Mouse (Mus musculus): ENCODE data around the gene Rab1a. TPM values are rescaled to one million over a fixed set of nuclear protein-coding genes. Genes with fewer than 3 reads are reported as not detected.

Gene Rab1a
- polyA plus RNA-seq, 1 experiment, result 25.1 TPM

DNA sequence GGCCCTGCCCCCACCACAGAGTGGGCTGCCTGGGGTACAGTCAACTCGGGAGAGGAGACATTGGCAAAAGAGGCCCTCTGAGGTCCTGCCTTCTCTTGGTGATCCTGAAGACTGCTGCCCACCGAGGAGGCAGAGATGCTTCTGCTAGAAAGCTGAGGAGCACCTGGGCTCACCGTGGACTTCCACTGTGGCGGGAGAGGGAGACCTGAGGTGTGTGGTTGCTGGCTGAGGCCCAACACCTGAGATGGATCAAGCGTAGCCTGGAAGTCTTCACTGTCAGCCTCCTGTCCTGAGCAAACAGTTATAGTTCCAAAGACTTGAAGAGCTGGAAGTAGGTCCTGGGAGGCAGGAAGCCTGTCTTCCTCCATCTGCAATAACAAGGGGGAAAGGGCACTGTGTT is 39.1 kb downstream of the Rab1a start:
- no peaks in the 10 kb centered on the region for H3K4me1 ChIP-seq (ENCODE audit: control insufficient read depth, insufficient read depth, insufficient read length)
- H3K27me3 ChIP-seq (ENCODE audit: control insufficient read depth, insufficient read depth, low read length), result no peaks in the 10 kb centered on the region
- 82% methylated on average over 5 of the region's 5 CpGs for WGBS
- DNase-seq (ENCODE audit: low read depth in 1 of 2, low spot score in 2 of 2), result no peak
- no peak overlapping the region for H3K4me3 ChIP-seq (ENCODE audit: extremely low read depth, insufficient read depth, insufficient read length)
- no peak overlapping the region for H3K27ac ChIP-seq (ENCODE audit: insufficient read depth, low read length)
- TF ChIP-seq POLR2A (IDR thresholded peaks at IDR 0.05; ENCODE audit: low read depth, low read length), result no peak
- no peak for TF ChIP-seq CTCF (IDR thresholded peaks at IDR 0.05; ENCODE audit: extremely low read depth, insufficient read depth, insufficient read length, insufficient replicate concordance)
- H3K36me3 ChIP-seq (ENCODE audit: control insufficient read depth, insufficient read depth, low read length), result peaks cover 28% of the 10 kb centered on the region

DNA sequence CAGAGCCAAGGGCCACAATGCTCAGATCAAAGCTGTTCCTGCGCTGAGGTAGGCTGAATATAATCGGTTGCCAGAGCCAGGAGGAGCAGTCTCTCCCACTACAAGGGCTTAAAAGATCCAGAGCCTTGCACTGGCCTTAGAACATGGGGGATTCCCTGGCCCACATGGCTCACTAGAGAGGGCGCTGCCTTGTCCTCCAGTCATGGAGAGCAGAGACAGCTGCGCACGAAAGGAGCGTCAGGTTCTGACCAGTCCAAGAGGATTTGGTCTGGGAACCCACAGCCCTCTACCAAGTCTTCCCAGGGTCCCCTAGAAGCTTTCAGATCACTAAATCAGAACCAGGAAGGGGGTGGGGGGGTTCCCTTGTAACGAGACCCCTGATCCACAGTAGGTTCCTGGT is 40.1 kb downstream of the Rab1a start:
- no peak for DNase-seq (ENCODE audit: low read depth in 1 of 2, low spot score in 2 of 2)
- no peak for TF ChIP-seq POLR2A (IDR thresholded peaks at IDR 0.05; ENCODE audit: low read depth, low read length)
- no peak for TF ChIP-seq CTCF (IDR thresholded peaks at IDR 0.05; ENCODE audit: extremely low read depth, insufficient read depth, insufficient read length, insufficient replicate concordance)
- Histone ChIP-seq H3K4me1 (ENCODE audit: control insufficient read depth, insufficient read depth, insufficient read length) (peaks cover 2% of the 10 kb centered on the region; the same call in 1 of the 2 replicates), H3K36me3 (ENCODE audit: control insufficient read depth, insufficient read depth, low read length) (peaks cover 26% of the 10 kb centered on the region), H3K27ac (ENCODE audit: insufficient read depth, low read length) (no peak overlapping the region), H3K4me3 (ENCODE audit: extremely low read depth, insufficient read depth, insufficient read length) (no peak overlapping the region), H3K27me3 (ENCODE audit: control insufficient read depth, insufficient read depth, low read length) (no peaks in the 10 kb centered on the region)
- WGBS, result 91% methylated on average over 7 of the region's 7 CpGs

DNA sequence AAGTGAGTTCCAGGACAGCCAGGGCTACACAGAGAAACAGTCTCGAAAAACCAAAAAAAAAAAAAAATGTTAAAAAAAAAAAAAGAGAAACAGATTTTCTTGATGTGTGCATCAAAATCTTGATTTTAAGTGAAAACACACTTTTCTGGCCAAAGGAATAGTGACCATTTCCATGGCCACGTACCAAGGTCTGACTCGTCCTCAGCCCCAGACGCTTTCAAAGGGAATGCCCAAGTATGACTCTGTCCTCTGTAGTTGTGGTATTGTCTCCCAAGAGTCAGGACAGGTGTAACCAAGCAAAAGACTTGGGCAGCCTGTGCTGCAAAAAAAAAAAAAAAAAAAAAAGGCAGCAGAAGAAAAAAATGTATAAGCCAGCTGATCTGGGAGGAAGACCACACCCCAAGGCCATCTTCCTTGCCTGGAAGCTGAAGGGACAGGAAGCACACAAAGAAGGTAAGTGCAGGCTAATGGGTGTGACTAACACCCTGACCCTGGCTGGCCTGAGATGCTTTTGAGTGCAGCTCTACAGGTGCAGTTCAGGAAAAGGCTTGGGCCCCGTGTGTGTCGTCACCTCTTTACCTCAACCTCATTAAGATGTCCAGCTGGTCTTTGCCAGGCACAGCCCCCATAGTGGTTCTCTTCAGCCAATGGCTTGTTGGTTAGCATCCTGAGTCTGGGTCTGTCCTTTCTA is 41.3 kb downstream of the Rab1a start:
- no peak overlapping the region for H3K4me3 ChIP-seq (ENCODE audit: extremely low read depth, insufficient read depth, insufficient read length)
- H3K27ac ChIP-seq (ENCODE audit: insufficient read depth, low read length), result no peak overlapping the region
- peaks cover 12% of the 10 kb centered on the region; the same call in 1 of the 2 replicates for H3K4me1 ChIP-seq (ENCODE audit: control insufficient read depth, insufficient read depth, insufficient read length)
- WGBS, result 88% methylated on average over 6 of the region's 6 CpGs
- H3K36me3 ChIP-seq (ENCODE audit: control insufficient read depth, insufficient read depth, low read length), result peaks cover 20% of the 10 kb centered on the region
- H3K27me3 ChIP-seq (ENCODE audit: control insufficient read depth, insufficient read depth, low read length), result no peaks in the 10 kb centered on the region
- no peak for DNase-seq (ENCODE audit: low read depth in 1 of 2, low spot score in 2 of 2)
- TF ChIP-seq CTCF (IDR thresholded peaks at IDR 0.05; ENCODE audit: extremely low read depth, insufficient read depth, insufficient read length, insufficient replicate concordance) (no peak), POLR2A (IDR thresholded peaks at IDR 0.05; ENCODE audit: low read depth, low read length) (no peak)

DNA sequence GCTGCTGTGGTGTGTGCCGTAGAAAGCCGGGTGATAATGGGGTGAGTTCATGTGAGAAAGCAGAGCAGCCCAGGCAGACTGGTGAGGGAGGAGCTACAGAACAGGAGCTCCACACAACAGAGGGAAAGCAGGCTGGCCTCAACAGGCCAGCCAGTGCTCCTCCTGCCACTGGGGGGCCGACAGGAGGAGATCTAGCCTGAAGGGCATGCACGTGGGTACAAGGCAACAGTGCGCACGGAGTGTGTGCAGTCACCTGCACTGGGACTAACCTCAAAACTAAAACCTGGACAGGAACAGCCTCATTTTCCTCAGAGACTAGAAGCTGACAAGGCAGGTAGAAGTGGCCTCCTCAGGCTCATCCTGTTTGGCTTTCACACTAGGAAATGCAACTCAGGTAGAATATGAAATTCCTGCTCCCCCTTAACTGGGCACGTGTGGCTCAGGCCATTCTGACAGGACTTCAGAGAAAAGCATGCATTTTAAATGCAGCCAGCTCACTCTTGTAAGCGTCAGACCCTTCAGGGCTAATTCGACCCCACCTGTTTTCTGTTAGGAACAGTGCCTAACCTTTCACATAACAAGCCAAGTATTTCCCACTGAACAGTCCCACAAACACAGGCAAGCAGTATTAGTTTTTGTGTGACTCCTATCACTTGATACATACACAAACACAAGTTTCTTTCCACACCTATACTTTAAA is 42.1 kb downstream of the Rab1a start:
- no peaks in the 10 kb centered on the region for H3K27me3 ChIP-seq (ENCODE audit: control insufficient read depth, insufficient read depth, low read length)
- peaks cover 15% of the 10 kb centered on the region for H3K4me1 ChIP-seq (ENCODE audit: control insufficient read depth, insufficient read depth, insufficient read length)
- no peak overlapping the region for H3K4me3 ChIP-seq (ENCODE audit: extremely low read depth, insufficient read depth, insufficient read length)
- no peak for DNase-seq (ENCODE audit: low read depth in 1 of 2, low spot score in 2 of 2)
- TF ChIP-seq CTCF (IDR thresholded peaks at IDR 0.05; ENCODE audit: extremely low read depth, insufficient read depth, insufficient read length, insufficient replicate concordance) (no peak), POLR2A (IDR thresholded peaks at IDR 0.05; ENCODE audit: low read depth, low read length) (no peak)
- no peak overlapping the region for H3K27ac ChIP-seq (ENCODE audit: insufficient read depth, low read length)
- peaks cover 20% of the 10 kb centered on the region for H3K36me3 ChIP-seq (ENCODE audit: control insufficient read depth, insufficient read depth, low read length)
- WGBS, result 55% methylated on average over 9 of the region's 9 CpGs

DNA sequence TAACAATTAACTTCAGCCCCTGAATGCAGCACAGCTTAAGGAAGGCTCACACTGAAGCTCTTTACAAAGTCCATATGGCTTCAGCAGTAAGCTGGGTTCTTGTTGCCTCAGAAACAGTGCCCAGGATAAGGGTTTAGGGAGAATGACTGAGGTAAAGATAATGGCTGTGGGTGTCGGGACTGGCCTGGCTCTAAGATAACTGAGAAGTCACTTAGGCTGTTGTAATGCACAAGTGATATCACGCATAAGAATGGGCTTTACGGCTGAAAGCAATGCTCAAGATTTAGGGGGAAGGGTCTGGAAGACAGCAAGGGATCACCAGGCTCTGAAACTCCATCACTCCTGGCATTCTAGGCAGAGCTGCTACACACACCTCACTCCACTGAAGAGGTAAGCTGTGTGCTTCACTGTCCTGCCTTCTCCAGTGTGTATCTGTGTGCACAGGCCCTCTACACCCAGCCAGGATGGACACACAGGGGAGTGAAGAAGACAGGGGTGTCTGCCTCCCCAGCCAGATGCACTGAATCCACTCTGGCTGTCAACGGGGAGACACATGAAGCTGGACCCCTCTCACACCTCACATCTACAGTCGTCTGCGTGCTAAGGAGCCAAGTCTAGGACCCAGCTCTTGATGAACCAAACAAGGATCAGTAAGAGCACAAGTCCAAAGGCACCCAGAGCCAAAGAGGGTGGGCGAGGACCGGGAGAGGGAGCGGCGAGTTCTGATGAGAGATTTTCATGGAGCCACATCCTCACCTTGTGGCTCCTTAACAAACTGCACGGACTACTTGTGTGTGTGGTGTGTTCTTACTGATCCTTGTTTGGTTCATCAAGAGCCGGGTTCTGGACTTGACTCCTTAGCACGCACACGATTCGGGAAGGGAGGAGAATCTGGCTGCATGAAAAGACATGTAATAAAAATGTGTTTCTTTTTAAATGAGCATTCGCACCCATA is 43.4 kb downstream of the Rab1a start:
- Histone ChIP-seq H3K4me1 (ENCODE audit: control insufficient read depth, insufficient read depth, insufficient read length) (peaks cover 15% of the 10 kb centered on the region), H3K36me3 (ENCODE audit: control insufficient read depth, insufficient read depth, low read length) (peaks cover 14% of the 10 kb centered on the region), H3K4me3 (ENCODE audit: extremely low read depth, insufficient read depth, insufficient read length) (no peak overlapping the region), H3K27ac (ENCODE audit: insufficient read depth, low read length) (no peak overlapping the region), H3K27me3 (ENCODE audit: control insufficient read depth, insufficient read depth, low read length) (no peaks in the 10 kb centered on the region)
- no peak for DNase-seq (ENCODE audit: low read depth in 1 of 2, low spot score in 2 of 2)
- WGBS, result 86% methylated on average over 16 of the region's 16 CpGs
- TF ChIP-seq POLR2A (IDR thresholded peaks at IDR 0.05; ENCODE audit: low read depth, low read length) (no peak), CTCF (IDR thresholded peaks at IDR 0.05; ENCODE audit: extremely low read depth, insufficient read depth, insufficient read length, insufficient replicate concordance) (no peak)

DNA sequence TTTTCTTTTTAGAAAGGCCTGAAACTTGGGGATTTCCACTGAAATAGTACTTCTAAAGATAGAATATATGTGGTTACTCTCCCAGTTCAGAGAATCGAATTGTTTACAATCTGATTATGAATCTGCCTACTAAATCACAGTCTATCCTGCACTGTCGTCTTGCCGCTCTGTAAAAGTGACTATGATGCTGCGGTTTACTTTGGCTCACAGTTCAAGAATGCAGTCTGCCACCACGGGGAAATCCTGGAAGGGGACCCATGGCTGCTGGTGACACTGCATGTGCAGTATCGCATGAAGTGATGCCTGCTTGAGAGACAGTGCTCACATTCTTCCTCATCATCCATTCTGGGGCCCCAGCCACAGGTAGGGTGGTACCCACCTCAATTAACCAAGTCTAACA is 44.1 kb downstream of the Rab1a start:
- H3K27ac ChIP-seq (ENCODE audit: insufficient read depth, low read length), result no peak overlapping the region
- peaks cover 7% of the 10 kb centered on the region for H3K36me3 ChIP-seq (ENCODE audit: control insufficient read depth, insufficient read depth, low read length)
- H3K27me3 ChIP-seq (ENCODE audit: control insufficient read depth, insufficient read depth, low read length), result no peaks in the 10 kb centered on the region
- TF ChIP-seq POLR2A (IDR thresholded peaks at IDR 0.05; ENCODE audit: low read depth, low read length) (no peak), CTCF (IDR thresholded peaks at IDR 0.05; ENCODE audit: extremely low read depth, insufficient read depth, insufficient read length, insufficient replicate concordance) (no peak)
- H3K4me3 ChIP-seq (ENCODE audit: extremely low read depth, insufficient read depth, insufficient read length), result no peak overlapping the region
- DNase-seq (ENCODE audit: low read depth in 1 of 2, low spot score in 2 of 2), result no peak
- H3K4me1 ChIP-seq (ENCODE audit: control insufficient read depth, insufficient read depth, insufficient read length), result peaks cover 17% of the 10 kb centered on the region
- WGBS, result 67% methylated on average over 6 of the region's 6 CpGs

Data from spleen, adult 2 months (tissue).